In genomic region chr6:147145277-147145676, GRCm38 (mm10) we compare ENCODE assay signal across 9 mouse cellular contexts. TPM values are rescaled to one million over a fixed set of nuclear protein-coding genes. Genes with fewer than 3 reads are reported as not detected.
DNase-seq lines count a peak whose midpoint lies in the region; ATAC-seq lines count a peak whose summit lies in the region.
"Had no signal": no experiment of that assay in that cellular context is flagged by ENCODE, and none has a peak within 500 bp of the region (broad histone marks: within the 10 kb centered on the region; RNA-seq: fewer than 3 reads in every experiment).

No protein-coding gene starts in this region.

- H3K36me3 ChIP-seq in heart, embryonic 12.5 days: no peaks in the 10 kb centered on the region
- no peaks in the 10 kb centered on the region for H3K36me3 ChIP-seq in stomach, embryonic 14.5 days (ENCODE audit: control insufficient read depth, insufficient read depth, low read length)
- H3K36me3 ChIP-seq: liver, embryonic 15.5 days had no signal

- no peaks in the 10 kb centered on the region for H3K9me3 ChIP-seq in heart, embryonic 12.5 days (replicated peaks)
- H3K9me3 ChIP-seq in stomach, embryonic 14.5 days (ENCODE audit: control insufficient read depth, low read depth, low read length): no peaks in the 10 kb centered on the region
- H3K9me3 ChIP-seq: liver, embryonic 15.5 days had no signal

- no peaks in the 10 kb centered on the region for H3K27me3 ChIP-seq in heart, embryonic 12.5 days (replicated peaks)
- H3K27me3 ChIP-seq in stomach, embryonic 14.5 days (ENCODE audit: control insufficient read depth, insufficient read depth, low read length): no peaks in the 10 kb centered on the region
- H3K27me3 ChIP-seq: liver, embryonic 15.5 days had no signal

- peak overlapping the region; percentile 82 for H3K27ac ChIP-seq in heart, embryonic 12.5 days (ENCODE audit: poor library complexity, severe bottlenecking)
- no peak overlapping the region for H3K27ac ChIP-seq in stomach, embryonic 14.5 days (ENCODE audit: low read length)
- H3K27ac ChIP-seq: liver, embryonic 15.5 days had no signal

- peak overlapping the region; percentile 6; the same call in 1 of the 2 replicates for H3K4me2 ChIP-seq in heart, embryonic 12.5 days
- H3K4me2 ChIP-seq in stomach, embryonic 14.5 days (replicated peaks; ENCODE audit: low read depth, low read length): no peak overlapping the region
- H3K4me2 ChIP-seq: liver, embryonic 15.5 days had no signal

- H3K4me3 ChIP-seq in heart, embryonic 12.5 days: no peak overlapping the region
- no peak overlapping the region for H3K4me3 ChIP-seq in stomach, embryonic 14.5 days (ENCODE audit: low read depth, low read length)
- H3K4me3 ChIP-seq: liver, embryonic 15.5 days had no signal

- WGBS in heart, embryonic 12.5 days: 6% methylated on average over 2 of the region's 2 CpGs
- WGBS in stomach, embryonic 14.5 days: 21% methylated on average over 2 of the region's 2 CpGs

- H3K4me1 ChIP-seq in heart, embryonic 12.5 days (replicated peaks): peaks cover 21% of the 10 kb centered on the region
- no peaks in the 10 kb centered on the region for H3K4me1 ChIP-seq in stomach, embryonic 14.5 days (ENCODE audit: control insufficient read depth, insufficient read depth, low read length)
- H3K4me1 ChIP-seq: liver, embryonic 15.5 days had no signal

- DNase-seq in ovary, adult 18-20 months (ENCODE audit: low spot score): peak; percentile 81
- no peak for DNase-seq in ovary, postnatal 10 days (ENCODE audit: low spot score)
- peak; percentile 40 for DNase-seq in embryo, embryonic 9.5 days (ENCODE audit: extremely low spot score)
- peak; percentile 1 for DNase-seq in layer of hippocampus, adult 9-10 months (ENCODE audit: low spot score)
- peak; percentile 62 for DNase-seq in lung, postnatal 14 days
- DNase-seq in thymus, postnatal 36 days: no peak

- peak; percentile 94 for ATAC-seq in heart, embryonic 12.5 days (ENCODE audit: insufficient number of reproducible peaks, low FRiP score)
- peak; percentile 78; the same call in 1 of the 2 replicates for ATAC-seq in stomach, embryonic 14.5 days (ENCODE audit: insufficient number of reproducible peaks, insufficient read depth, low FRiP score, low read depth)

- no peak overlapping the region for H3K9ac ChIP-seq in heart, embryonic 12.5 days
- H3K9ac ChIP-seq in stomach, embryonic 14.5 days (replicated peaks; ENCODE audit: low read depth, low read length): no peak overlapping the region
- H3K9ac ChIP-seq: liver, embryonic 15.5 days had no signal

RNA-seq across cellular contexts. Expression of gene Klhl42, which starts 54.1 kb away (rescaled TPM):
- 7.4 and 7.9 TPM in 2 replicates for polyA plus RNA-seq in heart, embryonic 12.5 days (2016; fragmentation: Nextera tagmentation; extraction: Ambion mirVana)
- polyA plus RNA-seq in stomach, embryonic 14.5 days (2014; fragmentation: Nextera tagmentation; extraction: Ambion mirVana): 11.1 and 13.2 TPM in 2 replicates

RNA-seq across cellular contexts. Expression of gene Mansc4, which starts 58.4 kb away (rescaled TPM):
- 0.46 and 0.67 TPM in 2 replicates for polyA plus RNA-seq in heart, embryonic 12.5 days (2016; fragmentation: Nextera tagmentation; extraction: Ambion mirVana)
- 4.4 and 5.0 TPM in 2 replicates for polyA plus RNA-seq in stomach, embryonic 14.5 days (2014; fragmentation: Nextera tagmentation; extraction: Ambion mirVana)

Comparison
In these comparisons a context has a peak if more than half of its experiments do, and no peak if none do; other contexts are left out.
1. DNase-seq: peak in ovary, adult 18-20 months (single experiment), embryo, embryonic 9.5 days (single experiment), layer of hippocampus, adult 9-10 months (single experiment) and lung, postnatal 14 days (single experiment); none in ovary, postnatal 10 days (single experiment) and thymus, postnatal 36 days (0 of 2).